Mouse (Mus musculus) embryonic facial prominence, embryonic 13.5 days (tissue): ENCODE data around the gene Mybbp1a. TPM values are rescaled to one million over a fixed set of nuclear protein-coding genes. Genes with fewer than 3 reads are reported as not detected.

Experiments used
- ATAC-seq: fragments of 200-750 bp; cut with Nextera tagmentation; 2 replicates; pipeline ENCODE4 v1.8.0; 2017; ENCODE audit warnings: low read depth; ENCODE audit not compliant: insufficient number of reproducible peaks, insufficient read depth, low FRiP score, low TSS enrichment
- H3K27ac ChIP-seq: fragments of 300-500 bp; sonication (generic); 2 replicates; pipeline ENCODE4 v1.5.1; 2015; ENCODE audit warnings: moderate library complexity, mild to moderate bottlenecking, inconsistent platforms
- H3K27me3 ChIP-seq: fragments of 300-500 bp; sonication (generic); 2 replicates; pipeline ENCODE4 v1.6.1; 2015; ENCODE audit warnings: mild to moderate bottlenecking, inconsistent platforms
- H3K36me3 ChIP-seq: fragments of 300-500 bp; sonication (generic); 2 replicates; pipeline ENCODE4 v1.6.1; 2015; ENCODE audit warnings: mild to moderate bottlenecking, inconsistent platforms
- H3K4me1 ChIP-seq: fragments of 300-500 bp; sonication (generic); 2 replicates; pipeline ENCODE4 v1.6.1; 2015; ENCODE audit warnings: inconsistent platforms
- H3K4me2 ChIP-seq: fragments of 300-500 bp; sonication (generic); 2 replicates; pipeline ENCODE4 v1.6.1; 2015; ENCODE audit warnings: moderate library complexity, mild to moderate bottlenecking, inconsistent platforms
- H3K4me3 ChIP-seq: fragments of 300-500 bp; sonication (generic); 2 replicates; pipeline ENCODE4 v1.5.1; 2015; ENCODE audit warnings: mild to moderate bottlenecking, inconsistent platforms
- H3K9ac ChIP-seq: fragments of 300-500 bp; sonication (generic); 2 replicates; pipeline ENCODE4 v1.6.1; 2015; ENCODE audit warnings: mild to moderate bottlenecking, inconsistent platforms
- H3K9me3 ChIP-seq: fragments of 300-500 bp; sonication (generic); 2 replicates; pipeline ENCODE4 v1.6.1; 2016; ENCODE audit warnings: inconsistent platforms
- WGBS: fragments of 180-500 bp; shearing (Covaris S2); methylation state at CpG from one replicate; pipeline ENCODE4 v1.1.7; 2015; ENCODE audit warnings: mixed read lengths; 5-methylcytosine and 5-hydroxymethylcytosine counted together
- polyA plus RNA-seq: library from polyadenylated mRNA; unstranded; fragments of >200 nt; fragmentation: Nextera tagmentation; extraction: Ambion mirVana; gene quantifications from 2 replicates; pipeline ENCODE4 v1.2.1, GENCODE M21; 2015

The Mybbp1a gene
- polyA plus RNA-seq, 1 experiment from 2014 or later = 174 TPM

DNA sequence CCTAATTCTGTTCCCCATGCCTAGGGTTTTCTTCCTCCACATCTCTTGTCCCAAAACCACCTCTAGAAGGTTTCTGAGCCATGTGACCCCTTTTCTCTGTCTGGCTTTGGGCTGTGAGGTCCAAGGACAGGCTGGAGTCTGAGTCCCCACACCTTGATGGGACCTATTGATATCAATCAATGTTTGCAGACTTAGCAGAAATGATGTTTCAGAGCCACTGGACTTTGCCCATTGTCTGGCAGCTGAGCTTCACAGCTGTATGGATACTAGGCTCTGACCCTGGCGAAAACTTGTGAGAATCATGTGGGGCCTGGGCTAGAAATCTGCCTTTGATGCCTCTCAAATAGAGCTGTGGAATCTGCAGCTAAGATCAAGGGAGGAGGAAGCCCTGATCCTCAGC lies 55.6 kb downstream of the Mybbp1a start:
- H3K9me3 ChIP-seq = no peaks in the 10 kb centered on the region
- peaks cover 14% of the 10 kb centered on the region; the same call in 1 of the 2 replicates for H3K27me3 ChIP-seq
- H3K27ac ChIP-seq = no peak overlapping the region
- no peak for ATAC-seq
- H3K4me1 ChIP-seq = peaks cover 10% of the 10 kb centered on the region
- H3K4me2 ChIP-seq = no peak overlapping the region
- H3K9ac ChIP-seq = no peak overlapping the region
- H3K36me3 ChIP-seq = no peaks in the 10 kb centered on the region
- no peak overlapping the region for H3K4me3 ChIP-seq
- WGBS = 57% methylated on average over 1 of the region's 1 CpGs

DNA sequence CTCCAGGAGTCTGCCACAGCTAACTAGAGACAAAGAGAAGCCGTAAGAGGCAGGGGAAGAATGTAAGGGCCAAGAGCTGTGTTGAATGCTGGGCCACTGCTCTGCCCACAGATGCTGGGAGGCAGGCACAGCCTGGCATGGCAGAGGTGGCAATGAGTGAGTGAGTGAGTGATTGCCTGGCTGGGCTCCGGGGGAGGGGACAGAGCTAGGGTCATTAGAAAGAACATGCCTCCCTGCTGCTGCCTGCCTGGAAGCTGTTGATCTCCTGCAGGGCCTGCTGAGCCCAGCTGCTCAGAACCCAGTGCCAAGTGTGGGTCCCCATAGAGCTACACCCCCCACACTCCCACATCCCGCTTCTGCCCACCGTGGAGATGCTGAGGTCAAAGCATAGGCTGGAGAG lies 56.2 kb downstream of the Mybbp1a start:
- H3K9me3 ChIP-seq = no peaks in the 10 kb centered on the region
- ATAC-seq = no peak
- WGBS = 43% methylated on average over 4 of the region's 4 CpGs
- no peak overlapping the region for H3K27ac ChIP-seq
- H3K4me3 ChIP-seq = no peak overlapping the region
- H3K27me3 ChIP-seq = 0 out of 2 replicates have a peak, but pooled peaks cover 8% of the 10 kb centered on the region
- no peak overlapping the region for H3K4me2 ChIP-seq
- no peak overlapping the region for H3K9ac ChIP-seq
- H3K36me3 ChIP-seq = no peaks in the 10 kb centered on the region
- H3K4me1 ChIP-seq = peaks cover 16% of the 10 kb centered on the region

DNA sequence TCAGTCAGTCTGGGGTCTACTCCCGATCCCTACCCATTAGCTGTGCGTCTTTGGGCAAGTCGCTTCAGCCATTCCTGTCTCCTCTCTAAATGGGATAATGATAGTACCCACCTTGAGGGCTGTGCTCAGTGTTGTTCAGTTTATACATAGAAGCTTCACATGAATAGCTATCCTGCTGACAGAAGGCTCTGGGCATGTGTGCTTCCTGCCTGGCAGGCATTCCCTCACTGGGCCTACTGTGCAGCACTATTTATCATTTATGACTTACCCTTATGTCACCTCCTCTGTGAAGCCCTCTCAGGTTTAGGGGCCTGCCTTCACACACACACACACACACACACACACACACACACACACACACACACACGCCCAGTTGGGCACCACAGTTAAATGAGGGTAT lies 59.0 kb downstream of the Mybbp1a start:
- Histone ChIP-seq H3K27me3 (0 out of 2 replicates have a peak, but pooled peaks cover 3% of the 10 kb centered on the region), H3K4me3 (no peak overlapping the region), H3K4me2 (no peak overlapping the region), H3K9me3 (no peaks in the 10 kb centered on the region), H3K27ac (no peak overlapping the region), H3K9ac (no peak overlapping the region), H3K4me1 (peaks cover 31% of the 10 kb centered on the region), H3K36me3 (no peaks in the 10 kb centered on the region)
- WGBS = 76% methylated on average over 4 of the region's 4 CpGs
- ATAC-seq = no peak

Other genes with a start within 250 kb of the Mybbp1a start
- 0.52 and 0.84 TPM in 2 replicates for gene Gm43951, start 234.5 kb upstream of the Mybbp1a start, polyA plus RNA-seq
- 20.6 and 24.1 TPM in 2 replicates for gene 4933427D14Rik, start 233.9 kb upstream of the Mybbp1a start, polyA plus RNA-seq
- 243 and 259 TPM in 2 replicates for gene Txndc17, start 233.8 kb upstream of the Mybbp1a start, polyA plus RNA-seq
- gene Med31, start 225.8 kb upstream of the Mybbp1a start, polyA plus RNA-seq = 50.3 and 55.3 TPM in 2 replicates
- 1.6 and 4.7 TPM in 2 replicates for gene Slc13a5, start 174.1 kb upstream of the Mybbp1a start, polyA plus RNA-seq
- 2.2 and 2.3 TPM in 2 replicates for gene Xaf1, start 139.7 kb upstream of the Mybbp1a start, polyA plus RNA-seq
- gene Fbxo39, start 126.9 kb upstream of the Mybbp1a start, polyA plus RNA-seq = not detected in 2 replicates
- gene Tekt1, start 78.9 kb upstream of the Mybbp1a start, polyA plus RNA-seq = 3.1 and 5.0 TPM in 2 replicates
- 25.1 and 26.7 TPM in 2 replicates for gene Smtnl2, start 29.6 kb upstream of the Mybbp1a start, polyA plus RNA-seq
- 1.1 and 1.3 TPM in 2 replicates for gene Ggt6, start 5.8 kb upstream of the Mybbp1a start, polyA plus RNA-seq
- gene Spns2, start 48.5 kb downstream of the Mybbp1a start, polyA plus RNA-seq = 2.7 and 3.0 TPM in 2 replicates
- gene Spns3, start 109.2 kb downstream of the Mybbp1a start, polyA plus RNA-seq = 0.27 and 0.37 TPM in 2 replicates
- gene Ube2g1, start 165.9 kb downstream of the Mybbp1a start, polyA plus RNA-seq = 75.3 and 84.7 TPM in 2 replicates
- gene Ankfy1, start 248.7 kb downstream of the Mybbp1a start, polyA plus RNA-seq = 26.0 and 26.8 TPM in 2 replicates